In the genomic region with DNA sequence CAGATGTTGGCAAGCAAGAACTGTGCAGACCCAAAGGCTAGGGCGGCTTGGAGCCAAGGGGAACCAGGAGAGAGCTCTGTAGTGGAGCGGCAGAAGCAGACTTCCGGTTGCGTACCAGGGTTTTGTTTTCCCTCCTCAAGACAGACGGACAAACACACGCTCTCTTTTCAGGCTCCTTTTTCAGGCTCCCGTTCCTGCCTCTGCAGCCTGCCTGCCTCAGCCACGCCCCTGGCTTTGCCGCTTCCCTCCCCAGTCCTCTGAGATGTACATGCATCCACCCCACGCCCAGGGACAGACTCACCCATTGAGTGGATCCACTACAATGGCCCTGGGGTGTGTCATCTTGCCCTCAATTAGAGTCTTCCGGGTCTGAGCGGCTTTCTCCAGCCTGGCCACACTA, we compare ENCODE assay signal across 16 mouse cellular contexts. TPM values are rescaled to one million over a fixed set of nuclear protein-coding genes. Genes with fewer than 3 reads are reported as not detected.
DNase-seq lines count a peak whose midpoint lies in the region; ATAC-seq and TF ChIP-seq lines count a peak whose summit lies in the region.
"Had no signal": no experiment of that assay in that cellular context is flagged by ENCODE, and none has a peak within 500 bp of the region (broad histone marks: within the 10 kb centered on the region; RNA-seq: fewer than 3 reads in every experiment).

No protein-coding gene starts in this region.

- ATAC-seq in monocyte, adult 5-6 weeks (replicated peaks; ENCODE audit: insufficient number of reproducible peaks, low FRiP score, low TSS enrichment, poor library complexity, severe bottlenecking): peak; percentile 41
- ATAC-seq: midbrain, embryonic 15.5 days had no signal

- H3K27me3 ChIP-seq in spleen, adult 2 months (ENCODE audit: control insufficient read depth, insufficient read depth, low read length): no peaks in the 10 kb centered on the region
- H3K27me3 ChIP-seq: hindbrain, embryonic 15.5 days; midbrain, embryonic 15.5 days had no signal

- 30% methylated on average over 12 of the region's 12 CpGs for WGBS in spleen, adult 2 months

- peaks cover 5% of the 10 kb centered on the region; the same call in 1 of the 2 replicates for H3K4me1 ChIP-seq in spleen, adult 2 months (ENCODE audit: control insufficient read depth, insufficient read depth, insufficient read length)
- H3K4me1 ChIP-seq: midbrain, embryonic 15.5 days had no signal

- no peak for DNase-seq in spleen, adult 2 months (ENCODE audit: low read depth in 1 of 2, low spot score in 2 of 2)
- DNase-seq in spleen, postnatal 36 days (ENCODE audit: low spot score in 2 of 2): no peak
- peak; percentile 36 for DNase-seq in brain, adult 2 months (ENCODE audit: low read depth, low spot score)
- DNase-seq in right cerebral cortex, adult 2 months (ENCODE audit: low spot score in 2 of 2): no peak
- no peak for DNase-seq in cerebellum, adult 11-12 months
- DNase-seq in urinary bladder, postnatal 25 days (ENCODE audit: low spot score): no peak
- DNase-seq: kidney, postnatal 10 days; right cerebral cortex, postnatal 4 days had no signal

- no peak overlapping the region for H3K4me3 ChIP-seq in spleen, adult 2 months (ENCODE audit: extremely low read depth, insufficient read depth, insufficient read length)
- H3K4me3 ChIP-seq: erythroblast, embryonic 14.5 days; heart, embryonic 10.5 days; hindbrain, embryonic 15.5 days; left cerebral cortex, adult 2 months; midbrain, embryonic 15.5 days had no signal

- no peak for TF ChIP-seq CTCF in spleen, adult 2 months (IDR thresholded peaks at IDR 0.05; ENCODE audit: extremely low read depth, insufficient read depth, insufficient read length, insufficient replicate concordance)

- H3K36me3 ChIP-seq in spleen, adult 2 months (ENCODE audit: control insufficient read depth, insufficient read depth, low read length): no peaks in the 10 kb centered on the region
- H3K36me3 ChIP-seq: G1E had no signal

- no peak for TF ChIP-seq POLR2A in spleen, adult 2 months (IDR thresholded peaks at IDR 0.05; ENCODE audit: low read depth, low read length)

- peak overlapping the region; percentile 37; the same call in 1 of the 2 replicates for H3K27ac ChIP-seq in spleen, adult 2 months (ENCODE audit: insufficient read depth, low read length)
- H3K27ac ChIP-seq: hindbrain, embryonic 15.5 days; left cerebral cortex, adult 2 months; midbrain, embryonic 15.5 days had no signal

RNA-seq across cellular contexts. Expression of gene Lrp1, which starts 30.7 kb away (rescaled TPM):
- polyA plus RNA-seq in spleen, adult 2 months (2012; rRNA removed): 98.7 and 99.4 TPM in 2 replicates
- total RNA-seq in monocyte, adult 5-6 weeks (2017): 147 to 219 TPM (median 171 TPM) in 3 replicates

RNA-seq across cellular contexts. Expression of gene Stat6, which starts 52.5 kb away (rescaled TPM):
- polyA plus RNA-seq in spleen, adult 2 months (2012; rRNA removed): 120 and 126 TPM in 2 replicates
- 171 to 211 TPM (median 204 TPM) in 3 replicates for total RNA-seq in monocyte, adult 5-6 weeks (2017)

RNA-seq across cellular contexts. Expression of gene Nxph4, which starts 55.9 kb away (rescaled TPM):
- not detected in 2 replicates for polyA plus RNA-seq in spleen, adult 2 months (2012; rRNA removed)
- not detected in 3 replicates for total RNA-seq in monocyte, adult 5-6 weeks (2017)
- total RNA-seq: liver, adult 2 months had no signal
- polyA plus RNA-seq: erythroblast, embryonic 14.5 days; liver, adult 2 months had no signal
